Mouse (Mus musculus) urinary bladder, postnatal 36 days (tissue): Measurements from ENCODE around the gene Lcn2.

ENCODE experiments used
- DNase-seq, 2 experiments: peaks; one replicate each; pipeline ENCODE4 v3.0.0; 2022; ENCODE audit warnings: low spot score in 2 of 2, mixed read lengths in 1 of 2

Lcn2 gene

GRCm38 (mm10) chr2:32413936-32414335 is 25.9 kb upstream of the Lcn2 start:
- DNase-seq, result no peak

- no peak for DNase-seq
Observed at GRCm38 (mm10) chr2:32412742-32413531, 24.9 kb upstream of the Lcn2 start.

GRCm38 (mm10) chr2:32411407-32411806 is 23.4 kb upstream of the Lcn2 start:
- no peak for DNase-seq

GRCm38 (mm10) chr2:32408429-32409424 is 20.7 kb upstream of the Lcn2 start:
- DNase-seq, result no peak

- DNase-seq, result no peak
Observed at GRCm38 (mm10) chr2:32407144-32407824, 19.2 kb upstream of the Lcn2 start.

GRCm38 (mm10) chr2:32404663-32405062 is 16.6 kb upstream of the Lcn2 start:
- peak; percentile 93 to 95 for DNase-seq

GRCm38 (mm10) chr2:32396695-32397094 is 8.6 kb upstream of the Lcn2 start:
- no peak for DNase-seq

GRCm38 (mm10) chr2:32395946-32396621 is 8.0 kb upstream of the Lcn2 start:
- DNase-seq, result peak; percentile 87 to 91

- peak; percentile 91 for DNase-seq
Observed at GRCm38 (mm10) chr2:32395484-32395945, 7.5 kb upstream of the Lcn2 start, which contains the start of gene Ptges2. Gene Ptges2, plus strand, starts transcription at chr2:32395896.

GRCm38 (mm10) chr2:32394973-32395372 is 6.9 kb upstream of the Lcn2 start:
- no peak for DNase-seq

GRCm38 (mm10) chr2:32392063-32392462 is 4.0 kb upstream of the Lcn2 start:
- DNase-seq, result peak; percentile 18 to 43

GRCm38 (mm10) chr2:32390871-32391270 is 2.8 kb upstream of the Lcn2 start:
- DNase-seq, result no peak

- no peak for DNase-seq
Observed at GRCm38 (mm10) chr2:32389157-32389556, 1.1 kb upstream of the Lcn2 start.

- no peak for DNase-seq
Observed at GRCm38 (mm10) chr2:32382689-32383088, 5.4 kb downstream of the Lcn2 start.

- DNase-seq, result peak; percentile 90 to 94
Observed at GRCm38 (mm10) chr2:32381775-32382223, 6.3 kb downstream of the Lcn2 start, which contains the start of gene 1110008P14Rik. Gene 1110008P14Rik, minus strand, starts transcription at chr2:32381938.

- no peak for DNase-seq
Observed at GRCm38 (mm10) chr2:32381141-32381774, 6.8 kb downstream of the Lcn2 start.

- no peak for DNase-seq
Observed at GRCm38 (mm10) chr2:32380001-32380500, 8.0 kb downstream of the Lcn2 start.

GRCm38 (mm10) chr2:32376963-32377362 is 11.1 kb downstream of the Lcn2 start:
- DNase-seq, result no peak

- no peak for DNase-seq
Observed at GRCm38 (mm10) chr2:32375317-32375940, 12.6 kb downstream of the Lcn2 start.

- no peak for DNase-seq
Observed at GRCm38 (mm10) chr2:32374191-32374590, 13.9 kb downstream of the Lcn2 start.
